Mouse (Mus musculus) kidney, postnatal 4 days (tissue): ENCODE results near the gene Snx30.
A peak's percentile ranks its signal among the peaks of the same experiment; 100 is the strongest.

ENCODE experiments used
- DNase-seq, 2 experiments: peaks; one replicate each; pipeline ENCODE4 v3.0.0; 2021; ENCODE audit warnings: mixed read lengths in 2 of 2

Snx30 gene

DNA sequence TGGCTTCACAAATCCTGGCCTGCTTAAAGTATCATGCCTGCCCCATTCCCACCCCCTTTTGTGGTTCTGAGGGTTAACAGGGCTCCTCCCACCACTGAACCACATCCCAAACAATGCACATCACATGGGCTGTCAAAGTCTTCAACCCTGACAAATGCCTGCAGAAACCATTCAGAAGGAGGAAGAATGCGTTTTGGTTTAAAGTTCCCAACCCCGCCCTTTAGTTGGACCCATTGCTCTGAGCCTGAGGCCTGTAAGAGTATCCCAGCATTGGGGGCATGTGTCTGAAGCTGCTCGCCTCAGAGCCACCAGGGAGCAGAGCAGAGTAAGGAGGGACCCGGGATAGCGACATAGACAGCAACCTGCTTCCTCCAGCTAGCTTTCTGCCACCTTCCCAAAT, 68.2 kb downstream of the Snx30 start:
- DNase-seq = no peak

DNA sequence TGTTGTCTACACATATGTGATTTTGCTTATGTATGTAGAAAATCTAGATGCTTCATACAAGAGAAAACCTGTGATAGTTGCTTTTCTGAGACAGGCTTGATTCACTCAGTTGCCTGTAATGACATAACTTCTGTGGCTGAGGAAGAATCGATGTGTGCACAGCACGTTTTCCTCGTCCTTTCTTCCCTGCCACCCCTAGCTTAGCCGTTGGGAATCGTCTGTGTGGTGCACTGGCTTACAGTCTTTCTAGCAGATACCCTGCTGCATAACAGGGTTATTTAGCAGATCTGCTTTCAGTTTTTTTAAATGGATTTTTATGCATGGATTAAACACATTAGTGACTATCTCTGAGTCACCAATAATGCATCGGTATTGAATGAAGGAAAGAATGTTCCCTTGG, 70.9 kb downstream of the Snx30 start:
- DNase-seq = no peak

DNA sequence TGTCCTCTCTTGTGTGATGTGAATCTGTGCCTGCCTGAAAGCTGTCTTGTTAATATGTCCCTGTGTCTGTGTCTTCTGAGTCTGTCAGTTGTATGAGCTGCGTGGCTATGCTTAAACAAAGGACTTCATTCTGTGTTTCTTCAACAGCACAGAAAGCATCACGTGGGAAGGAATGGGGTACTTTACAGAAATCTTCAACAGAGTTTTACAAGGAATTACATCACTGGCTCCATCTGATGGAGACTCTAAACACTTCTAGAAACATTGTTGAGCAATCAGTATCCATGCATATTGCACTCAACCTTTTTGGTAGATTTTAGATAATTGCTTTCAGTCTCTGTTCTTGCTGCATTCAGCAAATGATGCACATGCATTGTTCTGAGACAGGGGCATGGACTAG, 71.4 kb downstream of the Snx30 start:
- DNase-seq = no peak

DNA sequence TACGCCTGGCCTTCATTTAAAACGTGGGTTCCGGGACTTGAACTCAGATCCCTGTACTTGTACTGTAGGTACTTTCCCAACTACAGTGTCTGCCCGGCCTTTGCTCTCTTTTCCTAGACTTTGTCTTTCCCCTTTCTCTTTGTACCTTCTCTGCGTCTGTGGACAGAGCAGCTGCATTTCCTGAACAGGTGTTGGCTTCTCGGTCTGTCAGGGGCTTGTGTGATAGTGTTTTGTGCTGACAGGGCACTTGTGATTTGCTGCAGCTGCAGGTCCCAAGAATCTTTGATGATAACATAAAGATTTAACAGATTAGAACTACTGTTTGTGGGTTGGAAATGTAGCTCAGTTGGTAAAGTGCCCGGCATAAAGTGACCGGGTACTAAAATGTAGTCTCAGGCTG, 73.0 kb downstream of the Snx30 start:
- no peak for DNase-seq

DNA sequence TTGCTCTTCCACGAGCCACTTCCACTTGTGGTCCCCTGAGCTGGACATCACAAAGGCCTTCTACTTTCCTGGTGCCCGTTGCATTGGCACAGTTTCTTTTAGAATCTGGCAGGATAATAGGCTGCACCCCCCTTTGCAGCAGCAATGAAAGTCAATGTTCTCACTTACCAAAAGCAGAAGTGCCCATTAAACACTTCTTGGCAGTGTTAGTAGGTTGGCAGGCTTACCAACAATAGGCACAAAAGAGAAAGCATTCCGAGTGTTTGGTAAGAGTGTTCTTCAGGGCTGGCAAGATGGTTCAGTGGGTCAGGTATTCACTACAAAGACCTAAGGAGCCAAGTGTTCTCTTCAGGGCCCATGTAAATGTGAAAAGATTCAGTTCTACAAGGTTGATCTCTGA, 73.8 kb downstream of the Snx30 start:
- DNase-seq = no peak

DNA sequence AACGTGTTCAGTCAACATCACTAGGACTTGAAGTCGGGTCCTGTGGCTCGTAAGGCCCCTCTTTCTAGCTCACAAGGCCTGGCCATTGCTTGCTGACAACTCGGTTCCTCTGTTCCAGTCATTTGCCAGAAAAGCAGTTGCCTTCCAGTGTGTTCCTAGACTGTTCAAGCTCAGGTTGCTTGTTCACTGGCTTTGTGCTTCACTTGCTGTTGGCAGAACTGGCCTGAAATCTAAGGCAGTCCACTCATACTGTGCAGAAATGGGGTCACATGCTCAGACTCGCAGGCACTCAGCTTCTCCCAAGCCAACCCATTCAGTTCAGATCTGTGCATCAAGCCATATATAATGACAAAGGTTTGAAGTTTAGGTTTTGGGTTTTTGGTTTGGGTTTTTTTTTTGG, 75.1 kb downstream of the Snx30 start:
- no peak for DNase-seq

DNA sequence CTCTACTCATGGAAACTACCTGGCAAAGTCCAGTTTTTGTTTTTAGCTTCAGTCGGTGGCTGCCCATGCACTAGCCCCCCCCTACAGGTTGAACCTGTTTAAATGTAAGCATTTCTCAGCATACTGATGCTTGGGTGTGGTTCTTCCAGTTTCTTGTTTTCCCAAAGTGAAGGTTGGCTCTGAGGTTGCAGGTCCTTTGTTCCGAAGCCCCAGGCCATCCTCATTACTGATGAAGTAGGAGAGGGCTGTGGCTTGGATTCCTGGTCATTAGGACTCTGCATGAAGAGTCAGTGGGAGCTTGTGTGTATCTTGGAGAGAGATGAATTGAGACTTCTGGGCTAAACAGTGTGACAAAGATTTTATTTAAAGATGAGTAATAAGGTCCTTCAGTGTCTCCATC, 75.6 kb downstream of the Snx30 start:
- DNase-seq = no peak

DNA sequence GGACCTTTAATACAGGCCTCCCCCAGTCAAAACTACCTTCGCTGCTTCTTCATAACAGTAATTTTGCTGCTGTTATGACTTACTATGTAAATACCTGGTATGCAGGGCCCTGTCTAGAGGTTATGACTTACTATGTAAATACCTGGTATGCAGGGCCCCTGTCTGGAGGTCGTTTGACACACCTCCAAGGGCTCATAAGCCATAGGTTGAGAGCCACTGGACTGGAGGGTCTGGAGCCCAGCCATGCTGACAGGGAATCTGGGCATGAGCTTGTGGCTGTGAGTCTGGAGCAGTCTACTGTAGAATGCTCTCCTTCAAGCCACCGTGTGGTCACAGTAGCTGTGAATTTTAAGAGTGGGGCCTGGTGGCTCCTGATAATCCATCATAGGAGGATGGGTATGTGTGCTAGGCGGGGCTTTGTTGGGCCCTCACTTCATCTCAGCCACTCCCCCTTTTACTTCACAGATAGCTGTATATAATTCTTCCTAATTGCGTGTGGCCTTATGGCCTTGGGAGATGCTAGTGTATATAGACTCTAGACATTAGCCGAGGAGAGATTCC, 78.6 kb downstream of the Snx30 start:
- DNase-seq = no peak

DNA sequence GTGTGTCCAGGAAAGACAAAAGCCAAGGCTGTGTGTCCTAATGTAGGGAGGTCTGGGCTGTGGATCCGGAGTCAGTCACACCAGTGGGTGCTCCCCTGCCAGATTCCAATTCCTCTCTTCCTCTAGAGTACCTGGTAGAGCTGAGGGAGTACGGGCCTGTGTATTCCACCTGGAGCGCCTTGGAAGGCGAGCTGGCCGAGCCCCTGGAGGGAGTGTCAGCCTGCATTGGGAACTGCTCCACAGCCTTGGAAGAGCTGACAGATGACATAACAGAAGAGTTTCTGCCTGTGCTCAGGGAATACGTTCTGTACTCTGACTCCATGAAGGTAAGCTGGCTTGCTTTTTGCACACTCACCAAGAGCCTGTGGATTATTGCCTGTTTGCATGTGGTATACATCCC, 80.6 kb downstream of the Snx30 start:
- no peak for DNase-seq

DNA sequence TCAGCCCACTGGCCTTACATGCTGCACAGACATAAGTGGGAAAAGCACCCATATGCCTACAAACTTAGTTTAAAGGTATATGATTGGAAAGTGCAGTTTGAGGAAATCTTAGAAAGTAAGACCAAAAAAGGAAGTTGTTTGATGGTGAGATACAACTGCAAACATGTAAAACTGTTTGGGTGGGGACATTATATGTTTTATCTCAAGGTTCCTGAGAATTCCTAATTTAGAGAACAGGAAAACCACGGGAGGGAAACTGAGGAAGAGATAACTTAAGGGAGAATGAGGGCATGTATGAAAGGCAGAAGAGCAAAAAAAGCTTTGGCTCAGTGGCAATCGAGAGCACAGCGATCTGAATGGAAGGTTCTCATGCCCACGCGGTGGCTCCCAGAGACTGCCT, 81.4 kb downstream of the Snx30 start:
- DNase-seq = no peak

DNA sequence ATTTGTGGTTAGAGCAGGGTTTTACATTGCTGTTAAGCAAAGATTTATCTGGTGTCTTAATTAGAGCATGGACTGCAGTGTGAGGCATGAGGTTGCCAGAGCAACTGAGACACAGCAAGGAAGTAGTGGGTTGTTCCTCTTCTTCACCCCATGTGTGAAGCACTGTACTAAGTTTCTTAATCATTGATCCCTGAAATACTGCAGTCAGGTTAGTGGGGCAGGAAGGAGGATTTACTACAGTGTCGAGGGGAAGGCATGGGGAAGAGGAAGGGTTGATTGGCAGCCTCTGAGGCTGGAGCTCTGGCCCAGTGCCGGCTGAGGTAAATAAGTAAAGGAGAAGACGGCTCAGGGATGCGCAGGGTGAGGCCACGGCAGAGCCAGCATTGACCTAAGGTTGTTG, 82.4 kb downstream of the Snx30 start:
- DNase-seq = peak; percentile 32 to 48

DNA sequence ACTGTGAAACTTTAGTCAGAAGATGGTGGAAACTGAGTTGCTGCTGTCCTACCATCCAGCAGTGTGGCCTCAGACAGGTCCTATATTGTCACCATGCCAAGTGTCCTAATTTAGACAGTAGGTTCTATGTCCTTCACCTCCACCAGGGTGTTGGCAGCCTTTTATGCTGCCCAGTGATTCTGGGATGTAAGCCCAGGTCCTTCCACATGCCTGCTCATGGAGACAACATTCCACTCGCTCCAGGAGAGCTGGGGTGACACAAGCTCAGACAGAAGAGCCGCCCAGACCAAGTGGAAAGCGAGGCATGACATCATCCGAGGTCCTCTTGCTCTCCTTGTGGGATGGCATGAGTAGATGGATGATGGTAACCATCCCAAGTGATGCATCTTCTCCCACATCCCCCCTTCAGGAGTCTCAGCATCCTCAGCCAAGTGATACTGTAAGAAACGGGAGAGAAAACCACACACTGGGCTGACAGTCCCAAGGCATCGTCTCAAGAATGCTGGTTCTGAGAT, 84.5 kb downstream of the Snx30 start:
- DNase-seq = no peak

DNA sequence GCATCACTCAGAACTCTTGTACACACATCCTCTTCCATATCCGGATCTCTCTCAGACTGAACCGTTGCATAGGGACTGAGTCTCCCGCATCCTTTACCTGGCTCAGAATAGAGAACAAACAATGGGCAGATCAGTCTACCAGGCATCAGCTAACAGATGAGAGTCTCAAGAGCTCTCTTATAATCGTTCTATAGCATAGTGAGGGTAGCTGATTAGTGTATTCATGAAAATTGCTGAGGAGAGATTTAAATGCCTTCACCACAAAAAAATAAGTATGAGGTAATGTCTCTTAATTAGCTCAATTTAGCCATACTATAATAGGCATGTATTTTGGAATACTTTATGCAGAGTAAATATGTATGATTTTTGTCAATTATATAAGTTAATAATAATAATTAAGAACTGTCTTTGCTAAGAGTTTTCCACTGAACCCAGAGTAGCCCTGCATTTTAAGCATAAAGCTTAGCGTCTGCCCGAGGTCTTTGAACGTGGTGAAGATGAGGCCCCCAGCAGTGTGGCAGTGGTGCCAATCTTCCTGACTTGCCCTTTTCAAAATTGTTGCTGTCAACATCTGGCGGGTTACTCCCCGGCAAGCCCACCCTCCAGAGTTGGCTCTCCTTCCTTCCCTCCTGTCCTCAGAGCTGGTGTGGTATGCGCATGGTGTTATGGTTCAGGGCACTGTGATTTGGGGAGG, 86.2 kb downstream of the Snx30 start:
- DNase-seq = no peak

DNA sequence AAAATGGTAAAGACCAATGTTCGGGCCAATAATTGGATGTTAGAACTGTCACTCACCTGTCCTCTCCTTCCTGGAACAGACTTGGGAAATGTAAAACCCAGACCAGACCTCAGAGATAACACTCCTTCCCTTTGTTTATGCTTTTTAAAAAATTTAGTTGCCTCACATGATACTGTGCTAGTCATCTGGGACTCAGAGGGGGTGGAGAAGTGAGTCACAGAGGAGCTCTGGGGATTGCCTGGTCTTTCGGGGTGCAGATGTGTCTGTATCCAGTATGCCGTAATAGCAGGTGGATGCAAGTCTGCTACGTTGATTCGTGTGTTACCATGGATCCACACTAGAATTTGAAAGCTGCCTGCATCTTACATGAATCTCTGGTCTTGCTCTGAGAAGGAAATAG, 87.1 kb downstream of the Snx30 start:
- DNase-seq = no peak

DNA sequence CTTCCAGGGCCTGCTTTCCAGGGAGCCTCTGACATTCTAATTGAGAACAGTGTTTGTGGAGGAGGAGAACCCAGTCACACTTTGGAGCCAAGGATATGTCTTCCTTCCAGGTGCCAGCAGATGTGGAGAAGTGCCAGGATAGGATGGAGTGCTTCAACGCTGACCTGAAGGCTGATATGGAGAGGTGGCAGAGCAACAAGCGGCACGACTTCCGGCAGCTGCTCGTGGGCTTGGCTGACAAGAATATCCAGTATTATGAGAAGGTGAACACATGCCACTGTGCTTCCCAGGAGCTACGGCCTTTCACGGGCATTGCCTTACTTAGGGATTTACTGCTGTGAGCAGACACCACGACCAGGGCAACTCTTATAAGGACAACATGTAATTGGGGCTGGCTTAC, 88.8 kb downstream of the Snx30 start:
- DNase-seq = no peak

DNA sequence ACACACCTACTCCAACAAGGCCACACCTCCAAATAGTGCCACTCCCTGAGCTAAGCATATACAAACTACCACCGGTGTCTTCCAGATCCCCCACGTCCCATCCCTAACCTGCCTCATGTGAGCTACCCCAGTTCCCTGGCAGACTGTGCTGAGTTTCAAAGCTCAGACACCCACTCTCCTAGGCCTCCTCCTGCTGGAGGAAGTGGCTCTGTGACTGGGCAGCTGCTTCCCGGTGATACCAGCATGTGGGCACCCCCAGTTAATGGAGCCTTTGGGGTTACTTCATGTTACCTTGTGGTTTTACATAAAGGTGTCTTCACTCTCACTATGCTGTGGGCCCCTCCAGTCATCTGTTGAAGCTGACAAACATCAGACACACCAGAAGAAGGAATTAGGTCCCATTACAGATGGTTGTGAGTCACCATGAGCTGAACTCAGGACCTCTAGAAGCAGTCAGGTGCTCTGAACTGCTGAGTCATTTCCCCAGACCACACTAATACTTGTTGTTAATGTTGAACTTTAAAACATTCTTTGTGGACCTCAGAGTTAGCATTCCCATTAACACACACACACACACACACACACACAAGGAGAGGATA, 89.4 kb downstream of the Snx30 start:
- no peak for DNase-seq

DNA sequence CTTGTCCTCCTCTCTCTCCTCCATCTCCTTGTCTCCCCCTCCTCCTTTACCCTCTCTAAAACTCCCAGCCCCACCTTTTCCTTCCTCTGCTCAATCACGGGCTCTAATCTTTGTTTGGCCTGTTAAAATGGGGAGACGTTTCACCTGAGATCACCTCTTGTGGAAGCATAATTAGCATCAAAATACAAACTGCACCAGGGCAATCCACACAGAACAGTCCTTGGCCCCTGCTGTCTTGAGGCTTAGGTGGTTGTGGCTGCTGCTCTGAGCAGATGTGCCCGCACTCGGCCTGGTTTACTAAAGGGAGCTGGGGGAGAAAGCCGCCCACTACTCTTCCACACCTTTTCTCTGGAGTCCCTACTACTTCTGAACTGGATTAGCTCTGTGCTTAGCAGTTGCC, 90.4 kb downstream of the Snx30 start:
- DNase-seq = no peak

DNA sequence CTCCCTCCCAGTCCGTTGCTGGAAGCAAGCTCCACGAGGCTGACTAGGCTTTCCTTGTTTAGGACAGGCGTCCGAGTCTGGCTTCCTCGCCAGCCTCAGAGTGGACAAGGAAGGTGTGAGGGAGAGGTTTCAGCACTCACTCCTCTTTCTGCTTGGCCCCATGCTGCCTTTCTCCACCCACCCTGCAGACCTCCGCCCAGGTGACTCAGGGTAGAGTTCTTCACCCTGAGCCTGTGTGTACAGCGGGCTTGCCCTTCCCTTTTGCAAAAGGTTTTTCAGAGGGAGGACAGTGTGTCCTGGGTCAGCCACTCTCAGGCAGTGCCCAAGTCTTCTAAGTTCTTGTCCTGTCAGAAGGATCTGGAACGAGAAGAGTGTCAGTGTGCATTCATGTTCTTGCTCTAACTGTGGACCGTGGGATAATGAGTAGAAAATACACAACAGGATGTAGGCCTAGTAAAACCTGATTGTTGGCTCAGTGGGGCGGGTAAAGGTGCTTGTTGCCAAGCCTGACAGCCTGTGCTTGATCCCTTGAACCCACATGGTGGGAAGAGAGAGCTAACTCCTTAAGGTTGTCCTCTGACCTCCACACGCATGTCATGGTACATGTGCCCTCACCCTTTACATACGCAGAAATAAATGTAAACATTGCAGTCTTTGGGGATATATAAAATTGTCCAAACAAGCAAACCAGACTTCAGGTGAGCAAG, 92.3 kb downstream of the Snx30 start:
- DNase-seq = no peak

DNA sequence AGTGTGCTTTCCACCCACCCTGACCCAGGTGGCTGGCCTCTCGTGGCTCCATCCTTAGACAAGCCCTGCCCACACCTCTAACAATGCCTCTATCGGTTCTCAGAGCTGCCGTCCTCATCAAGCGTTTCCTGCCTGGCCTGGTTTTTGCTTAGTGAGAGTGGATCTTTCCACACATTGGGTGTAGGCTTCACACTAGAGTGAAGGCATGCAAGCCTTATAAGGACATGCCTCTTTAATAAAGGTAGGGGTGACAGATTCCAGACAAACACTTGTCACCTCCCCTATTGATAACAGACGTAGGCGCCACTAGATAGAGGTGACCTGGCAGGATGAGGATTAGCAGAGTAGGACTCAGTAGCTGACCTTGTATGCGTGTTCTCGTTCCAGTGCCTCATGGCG, 92.9 kb downstream of the Snx30 start:
- DNase-seq = no peak

DNA sequence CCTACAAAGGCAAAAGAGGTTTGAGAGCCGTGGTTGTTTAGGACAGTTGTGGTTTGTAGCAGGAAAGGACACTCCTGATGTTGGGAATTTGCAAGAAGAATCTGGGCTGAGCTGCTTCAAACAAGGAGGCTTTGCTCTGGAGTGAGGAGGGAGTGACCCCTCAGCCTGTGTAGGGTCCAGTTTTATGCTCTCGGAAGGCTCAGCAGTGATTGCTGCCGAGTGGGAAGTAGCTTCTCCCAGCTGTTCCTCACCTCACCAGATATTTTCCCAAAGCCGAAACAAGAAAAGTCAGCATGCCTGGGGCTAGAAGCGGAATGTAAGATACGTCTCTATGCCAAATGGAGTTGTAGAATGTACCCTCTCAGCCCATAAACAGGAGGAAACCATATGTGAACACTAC, 96.2 kb downstream of the Snx30 start:
- DNase-seq = no peak

DNA sequence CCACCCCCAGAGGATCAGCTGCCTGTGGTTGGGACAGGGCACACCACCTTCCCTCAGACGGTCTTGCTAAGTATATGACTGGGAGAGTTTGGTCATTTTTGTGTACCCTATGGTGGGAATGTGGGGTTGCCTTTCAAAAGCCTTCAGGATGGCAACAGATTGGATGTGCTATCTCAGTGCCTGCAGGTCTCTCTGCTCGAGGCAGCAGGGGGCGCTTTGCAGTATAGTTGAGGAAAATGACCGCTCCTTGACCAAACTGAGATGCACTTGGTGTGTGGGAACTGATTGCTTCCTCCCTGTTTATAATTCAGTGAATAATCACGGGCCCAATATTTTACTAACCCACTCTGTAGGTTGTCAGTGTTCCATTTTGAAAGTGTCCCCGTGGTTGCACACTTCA, 96.9 kb downstream of the Snx30 start:
- peak; percentile 28 to 48 for DNase-seq

DNA sequence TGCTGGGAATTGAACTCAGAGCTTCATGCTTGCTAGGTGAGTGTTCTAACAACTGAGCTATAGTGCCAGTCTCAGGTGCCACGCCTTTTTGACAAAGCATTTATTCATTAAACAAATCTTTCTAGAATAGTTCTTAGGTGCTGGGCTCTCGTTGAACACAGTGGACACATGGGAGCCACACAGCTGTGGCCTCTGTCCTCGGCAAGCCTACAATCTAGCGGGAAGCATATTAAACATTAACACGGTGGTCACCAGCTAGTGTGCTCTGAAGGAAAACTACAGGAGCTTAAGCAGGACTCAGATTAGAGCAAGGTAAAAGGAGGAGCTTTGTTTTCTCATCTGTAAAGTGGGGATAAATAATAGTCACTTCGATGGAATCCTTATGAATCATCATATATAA, 101.5 kb downstream of the Snx30 start:
- DNase-seq = no peak

DNA sequence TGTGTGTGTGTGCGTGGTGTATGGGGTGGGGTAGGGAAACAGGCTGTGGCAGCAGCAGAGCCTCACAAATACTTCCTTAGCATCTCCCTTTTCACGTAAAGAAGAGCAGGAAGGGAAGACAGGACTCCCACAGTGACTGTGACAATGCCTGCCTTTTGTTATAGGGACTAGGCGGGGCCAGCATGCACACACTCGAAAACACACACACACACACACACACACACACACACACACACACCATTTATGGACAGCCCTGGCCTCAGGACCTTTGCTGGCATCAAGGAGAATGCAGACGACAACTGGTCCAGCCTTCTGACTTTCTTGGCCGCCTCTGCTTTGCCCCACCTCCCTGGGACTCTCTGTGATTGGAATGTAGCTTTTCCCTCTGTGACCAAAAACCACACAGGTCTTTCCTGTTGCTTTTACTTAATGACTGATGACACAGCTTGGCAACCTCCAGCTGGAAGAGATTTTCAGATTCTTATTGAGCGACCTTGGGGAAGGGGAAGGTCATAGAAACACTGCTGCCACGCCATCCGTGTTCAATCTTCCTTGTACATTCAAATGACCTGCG, 102.1 kb downstream of the Snx30 start:
- DNase-seq = peak; percentile 25 to 28

DNA sequence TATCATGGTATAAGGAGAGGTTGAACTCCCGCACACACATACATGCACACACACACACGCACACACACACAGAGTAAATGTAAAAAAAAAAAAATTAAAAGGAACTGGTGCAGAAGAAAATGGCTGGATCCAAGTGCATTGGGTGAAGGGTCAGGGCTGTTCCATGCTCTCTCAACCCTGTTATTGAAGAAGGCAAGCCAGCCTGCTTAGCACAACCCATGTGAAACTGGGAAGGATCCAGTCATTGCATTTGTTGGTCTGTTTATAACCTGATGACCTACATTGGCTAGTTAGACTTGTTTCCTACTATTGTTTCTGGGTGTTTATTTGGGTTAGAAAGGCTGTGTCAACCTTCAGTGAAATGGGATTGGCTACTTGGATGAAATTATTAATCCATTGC, 103.1 kb downstream of the Snx30 start:
- no peak for DNase-seq
